Mouse (Mus musculus) layer of hippocampus, adult 9-11 months (tissue): ENCODE measurements around the gene Ube2a.

ENCODE experiments used
- DNase-seq: peaks from one replicate; pipeline ENCODE4 v3.0.0; 2022

Ube2a gene

GRCm38 (mm10) chrX:36902321-36903114 lies 28.8 kb downstream of the Ube2a start, which contains the start of gene Nkrf:
Gene Nkrf, minus strand, starts transcription at chrX:36902899.
- DNase-seq, result peak; percentile 21

DNA sequence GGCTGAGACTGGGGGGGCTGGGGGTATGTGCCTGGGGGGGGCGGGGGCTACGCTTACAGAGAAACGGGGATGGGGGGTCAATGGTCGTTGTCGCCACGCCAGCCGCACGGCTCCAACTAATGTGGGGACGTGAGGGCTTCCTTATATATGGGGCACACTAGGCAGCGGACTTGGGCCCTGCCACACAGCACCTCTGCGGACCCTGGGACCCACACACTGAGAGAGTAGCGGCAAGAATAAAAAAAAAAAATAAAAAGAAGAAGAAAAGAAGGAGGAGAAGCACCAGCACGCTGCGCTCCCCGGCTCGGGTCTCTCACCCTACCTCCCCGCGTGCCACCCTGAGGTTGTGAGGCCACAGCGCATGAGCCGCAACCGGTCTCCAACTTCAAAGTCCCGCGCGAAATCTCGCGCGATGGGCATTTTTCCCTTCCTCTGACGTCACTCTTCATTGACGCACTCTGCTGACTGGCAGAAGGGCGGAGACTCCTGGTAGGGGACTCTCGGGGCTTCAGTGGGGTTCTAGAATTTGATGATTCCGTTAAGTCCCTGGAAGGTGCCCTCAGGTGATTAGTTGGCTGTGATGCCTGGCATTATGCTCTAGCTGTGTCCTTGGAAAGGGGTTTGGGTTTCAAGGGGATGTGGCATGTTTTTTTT lies 29.5 kb downstream of the Ube2a start:
- DNase-seq, result peak; percentile 92

GRCm38 (mm10) chrX:36906539-36906938 lies 32.8 kb downstream of the Ube2a start:
- DNase-seq, result no peak

- no peak for DNase-seq
Measured at GRCm38 (mm10) chrX:36911343-36911742, 37.6 kb downstream of the Ube2a start.

DNA sequence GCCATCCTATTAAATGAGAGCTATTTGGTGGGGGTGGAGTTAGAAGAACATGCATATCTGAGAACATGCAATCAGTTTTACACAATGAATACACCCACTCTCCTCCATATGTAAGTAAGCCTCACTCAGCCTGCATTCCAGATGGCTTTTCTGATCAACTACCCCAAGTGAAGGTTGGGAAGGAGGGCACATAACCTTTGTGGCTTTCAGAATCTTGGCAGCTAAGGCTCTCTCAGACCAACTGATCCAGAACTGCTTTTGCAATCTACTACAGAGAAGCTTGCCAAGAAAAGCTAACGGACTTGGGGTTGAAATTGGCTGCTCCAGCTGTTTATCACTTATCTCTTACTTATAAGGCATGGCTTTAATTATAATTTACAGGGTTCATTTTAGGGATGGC lies 44.0 kb downstream of the Ube2a start:
- no peak for DNase-seq

- no peak for DNase-seq
Measured at GRCm38 (mm10) chrX:36921346-36921745, 47.6 kb downstream of the Ube2a start.

GRCm38 (mm10) chrX:36928791-36929190 lies 55.1 kb downstream of the Ube2a start:
- no peak for DNase-seq

GRCm38 (mm10) chrX:36929694-36930093 lies 56.0 kb downstream of the Ube2a start:
- no peak for DNase-seq

GRCm38 (mm10) chrX:36930574-36930973 lies 56.9 kb downstream of the Ube2a start:
- DNase-seq, result no peak
